In genomic region chr9:86626906-86627305, GRCm38 (mm10) we compare ENCODE assay signal across 21 mouse cellular contexts. TPM values are rescaled to one million over a fixed set of nuclear protein-coding genes. Genes with fewer than 3 reads are reported as not detected.
DNase-seq lines count a peak whose midpoint lies in the region; ATAC-seq lines count a peak whose summit lies in the region.
"Had no signal": no experiment of that assay in that cellular context is flagged by ENCODE, and none has a peak within 500 bp of the region (broad histone marks: within the 10 kb centered on the region; RNA-seq: fewer than 3 reads in every experiment).

No protein-coding gene starts in this region.

- no peak overlapping the region for H3K4me3 ChIP-seq in kidney, embryonic 15.5 days (replicated peaks)
- H3K4me3 ChIP-seq: gastrocnemius, adult 2 months; hindbrain, embryonic 15.5 days; liver, embryonic 13.5 days; midbrain, embryonic 12.5 days; neural tube, embryonic 12.5 days had no signal

- intact Hi-C loops in left cerebral cortex, postnatal 10 days (cut with DNase I) = no loop called here
- intact Hi-C loops in left cerebral cortex, postnatal 14 days (cut with DNase I) = no loop called here

- no peak for ATAC-seq in kidney, embryonic 15.5 days (replicated peaks; ENCODE audit: low FRiP score)
- ATAC-seq: forebrain, embryonic 14.5 days had no signal

- H3K9me3 ChIP-seq in kidney, embryonic 15.5 days (replicated peaks) = no peaks in the 10 kb centered on the region
- H3K9me3 ChIP-seq: hindbrain, embryonic 15.5 days; liver, embryonic 13.5 days; midbrain, embryonic 12.5 days; neural tube, embryonic 12.5 days had no signal

- H3K27me3 ChIP-seq in kidney, embryonic 15.5 days = no peaks in the 10 kb centered on the region
- H3K27me3 ChIP-seq: hindbrain, embryonic 15.5 days; liver, embryonic 13.5 days; midbrain, embryonic 12.5 days; neural tube, embryonic 12.5 days had no signal

- no peak overlapping the region for H3K9ac ChIP-seq in kidney, embryonic 15.5 days
- H3K9ac ChIP-seq: hindbrain, embryonic 15.5 days; liver, embryonic 13.5 days; midbrain, embryonic 12.5 days; neural tube, embryonic 12.5 days had no signal

- H3K4me1 ChIP-seq in kidney, embryonic 15.5 days = no peaks in the 10 kb centered on the region
- H3K4me1 ChIP-seq: hindbrain, embryonic 15.5 days; liver, embryonic 13.5 days; midbrain, embryonic 12.5 days; neural tube, embryonic 12.5 days had no signal

- no peak overlapping the region for H3K4me2 ChIP-seq in kidney, embryonic 15.5 days
- H3K4me2 ChIP-seq: hindbrain, embryonic 15.5 days; liver, embryonic 13.5 days; midbrain, embryonic 12.5 days; neural tube, embryonic 12.5 days had no signal

- H3K27ac ChIP-seq in kidney, embryonic 15.5 days = no peak overlapping the region
- H3K27ac ChIP-seq: gastrocnemius, adult 2 months; hindbrain, embryonic 15.5 days; liver, embryonic 13.5 days; midbrain, embryonic 12.5 days; neural tube, embryonic 12.5 days had no signal

- DNase-seq in frontal cortex, adult 2 months (ENCODE audit: extremely low spot score in 1 of 2, low spot score in 1 of 2) = peak; percentile 38 to 62
- no peak for DNase-seq in frontal cortex, postnatal 10 days (ENCODE audit: low spot score in 2 of 2)
- peak; percentile 46 for DNase-seq in left cerebral cortex, adult 11 months (ENCODE audit: low spot score)
- DNase-seq in left cerebral cortex, postnatal 10 days (ENCODE audit: extremely low spot score in 1 of 2, low spot score in 2 of 2) = no peak
- peak; percentile 79 for DNase-seq in brain, adult 2 months (ENCODE audit: low read depth, low spot score)
- DNase-seq in left cerebral cortex, postnatal 14 days (ENCODE audit: low spot score in 2 of 2) = peak; percentile 23 to 40
- DNase-seq in Muller cell, postnatal 12 days (ENCODE audit: inconsistent ontology term) = no peak
- DNase-seq: adrenal gland, postnatal 25 days; cerebellum, adult 9-10 months; gastrocnemius, adult 2 months; kidney, adult 2 months; kidney, postnatal 10 days; liver, embryonic 13.5 days; lung, adult 2 months; lung, postnatal 14 days; retina, postnatal 1 day had no signal

- 90% methylated on average over 3 of the region's 3 CpGs for WGBS in kidney, embryonic 15.5 days

- H3K36me3 ChIP-seq in kidney, embryonic 15.5 days = no peaks in the 10 kb centered on the region
- H3K36me3 ChIP-seq: hindbrain, embryonic 15.5 days; liver, embryonic 13.5 days; midbrain, embryonic 12.5 days; neural tube, embryonic 12.5 days had no signal

RNA-seq across cellular contexts. Expression of gene Rwdd2a, which starts 55.1 kb away (rescaled TPM):
- polyA plus RNA-seq in frontal cortex, adult 2 months (2012; rRNA removed) = 26.1 and 29.2 TPM in 2 replicates
- 10 to 100 TPM; 41.4 to 42.8 TPM for total RNA-seq in left cerebral cortex, postnatal 10 days (2021)
- total RNA-seq in left cerebral cortex, postnatal 14 days (2021) = 10 to 100 TPM; 35.3 to 35.6 TPM
- polyA plus RNA-seq in kidney, embryonic 15.5 days (2015; fragmentation: Nextera tagmentation; extraction: Ambion mirVana) = 4.1 and 4.3 TPM in 2 replicates

RNA-seq across cellular contexts. Expression of gene Pgm3, which starts 55.3 kb away (rescaled TPM):
- polyA plus RNA-seq in frontal cortex, adult 2 months (2012; rRNA removed) = 10.8 and 11.2 TPM in 2 replicates
- total RNA-seq in left cerebral cortex, postnatal 10 days (2021) = 10 to 100 TPM; 18.1 to 21.7 TPM
- total RNA-seq in left cerebral cortex, postnatal 14 days (2021) = 10 to 100 TPM; 16.3 to 18.7 TPM
- polyA plus RNA-seq in kidney, embryonic 15.5 days (2015; fragmentation: Nextera tagmentation; extraction: Ambion mirVana) = 40.0 and 40.6 TPM in 2 replicates

Comparison
In these comparisons a context has a peak if more than half of its experiments do, and no peak if none do; other contexts are left out.
1. DNase-seq: peak in frontal cortex, adult 2 months (2 of 2), left cerebral cortex, adult 11 months (single experiment), brain, adult 2 months (single experiment) and left cerebral cortex, postnatal 14 days (2 of 2); none in frontal cortex, postnatal 10 days (0 of 2), left cerebral cortex, postnatal 10 days (0 of 2) and Muller cell, postnatal 12 days (single experiment).